Mouse (Mus musculus): ENCODE measurements around the gene Gpr139. TPM values are rescaled to one million over a fixed set of nuclear protein-coding genes. Genes with fewer than 3 reads are reported as not detected.

The Gpr139 gene
- polyA plus RNA-seq, 1 experiment from 2014 or later = 0.19 TPM

Other genes with a start within 250 kb of the Gpr139 start
- 9.0 and 12.2 TPM in 2 replicates for gene Gprc5b, start 189.4 kb downstream of the Gpr139 start, polyA plus RNA-seq (2016; fragmentation: Nextera tagmentation; extraction: Ambion mirVana)

Data from forebrain, embryonic 10.5 days (tissue).